Comparison of ENCODE assay signal across 14 mouse cellular contexts in the genomic region with DNA sequence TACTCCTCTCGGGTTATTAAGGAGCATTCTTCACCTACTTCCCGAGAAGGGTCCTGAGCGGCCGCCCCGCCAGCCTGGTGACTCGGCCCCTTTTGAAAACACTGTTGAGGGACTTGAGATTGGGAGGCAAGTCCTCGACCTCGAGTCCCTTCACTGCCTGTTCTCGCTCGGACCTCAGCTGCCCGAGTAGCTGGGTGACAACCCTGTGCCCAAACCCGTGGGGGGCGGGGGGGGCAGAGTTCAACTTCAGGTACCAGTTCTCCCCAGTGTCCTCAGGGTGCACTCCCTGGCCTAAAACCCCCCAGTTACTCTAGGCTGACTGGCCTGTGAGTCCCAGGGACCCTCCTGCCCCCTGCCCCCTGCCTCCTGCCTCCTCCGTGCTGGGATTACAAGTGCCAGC. TPM values are rescaled to one million over a fixed set of nuclear protein-coding genes. Genes with fewer than 3 reads are reported as not detected.
DNase-seq lines count a peak whose midpoint lies in the region; ATAC-seq and TF ChIP-seq lines count a peak whose summit lies in the region.
"Had no signal": no experiment of that assay in that cellular context is flagged by ENCODE, and none has a peak within 500 bp of the region (broad histone marks: within the 10 kb centered on the region; RNA-seq: fewer than 3 reads in every experiment).

No protein-coding gene starts in this region.

- H3K9ac ChIP-seq in forebrain, embryonic 11.5 days (ENCODE audit: low read length): no peak overlapping the region
- H3K9ac ChIP-seq in kidney, embryonic 14.5 days (ENCODE audit: low read depth, low read length): peak overlapping the region; percentile 5; the same call in 1 of the 2 replicates
- H3K9ac ChIP-seq in liver, embryonic 13.5 days: peak overlapping the region; percentile 61

- DNase-seq in forebrain, embryonic 10.5 days (ENCODE audit: extremely low spot score, low spot score): no peak
- DNase-seq in forebrain, embryonic 11.5 days (ENCODE audit: low spot score): no peak
- no peak for DNase-seq in kidney, adult 9 months
- no peak for DNase-seq in liver, embryonic 13.5 days
- no peak for DNase-seq in left cerebral cortex, postnatal 4 days
- DNase-seq in layer of hippocampus, adult 9-11 months: no peak
- DNase-seq: cerebellum, adult 2 months; kidney, adult 18-20 months; lung, postnatal 10 days; thymus, postnatal 14 days had no signal

- H3K36me3 ChIP-seq in forebrain, embryonic 10.5 days (replicated peaks): peaks cover 6% of the 10 kb centered on the region
- no peaks in the 10 kb centered on the region for H3K36me3 ChIP-seq in forebrain, embryonic 11.5 days (ENCODE audit: control insufficient read depth, insufficient read depth, low read length)
- peaks cover 5% of the 10 kb centered on the region; the same call in 1 of the 2 replicates for H3K36me3 ChIP-seq in kidney, embryonic 14.5 days (ENCODE audit: control insufficient read depth, insufficient read depth, low read length)
- peaks cover 18% of the 10 kb centered on the region for H3K36me3 ChIP-seq in E14TG2a.4 (ENCODE audit: insufficient read depth, low read length)
- 0 out of 2 replicates have a peak, but pooled peaks cover 3% of the 10 kb centered on the region for H3K36me3 ChIP-seq in liver, embryonic 13.5 days

- peaks cover 88% of the 10 kb centered on the region for H3K4me1 ChIP-seq in forebrain, embryonic 10.5 days
- peaks cover 21% of the 10 kb centered on the region for H3K4me1 ChIP-seq in forebrain, embryonic 11.5 days (replicated peaks; ENCODE audit: control insufficient read depth, insufficient read depth, low read length)
- peaks cover 49% of the 10 kb centered on the region for H3K4me1 ChIP-seq in kidney, embryonic 14.5 days (ENCODE audit: control insufficient read depth, insufficient read depth, low read length)
- H3K4me1 ChIP-seq in E14TG2a.4 (replicated peaks; ENCODE audit: low read depth, low read length): peaks cover 92% of the 10 kb centered on the region
- peaks cover 87% of the 10 kb centered on the region for H3K4me1 ChIP-seq in liver, embryonic 13.5 days (replicated peaks)

- H3K9me3 ChIP-seq in forebrain, embryonic 10.5 days: no peaks in the 10 kb centered on the region
- no peaks in the 10 kb centered on the region for H3K9me3 ChIP-seq in forebrain, embryonic 11.5 days (ENCODE audit: control insufficient read depth, low read length)
- H3K9me3 ChIP-seq in kidney, embryonic 14.5 days (ENCODE audit: control insufficient read depth, low read length): no peaks in the 10 kb centered on the region
- H3K9me3 ChIP-seq in E14TG2a.4 (ENCODE audit: low read length): no peaks in the 10 kb centered on the region
- no peaks in the 10 kb centered on the region for H3K9me3 ChIP-seq in liver, embryonic 13.5 days (replicated peaks)

- TF ChIP-seq CTCF in E14TG2a.4 (conservative IDR thresholded peaks at IDR 0.05; ENCODE audit: low read length): no peak

- no peak overlapping the region for H3K4me3 ChIP-seq in forebrain, embryonic 10.5 days
- no peak overlapping the region for H3K4me3 ChIP-seq in forebrain, embryonic 11.5 days (ENCODE audit: low read depth, low read length)
- no peak overlapping the region for H3K4me3 ChIP-seq in kidney, embryonic 14.5 days (ENCODE audit: low read length)
- peak overlapping the region; percentile 41; the same call in 1 of the 2 replicates for H3K4me3 ChIP-seq in E14TG2a.4 (replicated peaks; ENCODE audit: low read length)
- no peak overlapping the region for H3K4me3 ChIP-seq in liver, embryonic 13.5 days (replicated peaks)
- H3K4me3 ChIP-seq: layer of hippocampus, adult 2 months had no signal

- ATAC-seq in forebrain, embryonic 11.5 days (replicated peaks; ENCODE audit: low FRiP score): no peak
- ATAC-seq in kidney, embryonic 14.5 days (ENCODE audit: low FRiP score, low TSS enrichment): no peak
- ATAC-seq in liver, embryonic 13.5 days (ENCODE audit: low read depth): no peak

- WGBS in forebrain, embryonic 10.5 days: 80% methylated on average over 14 of the region's 14 CpGs
- 74% methylated on average over 14 of the region's 14 CpGs for WGBS in forebrain, embryonic 11.5 days
- 58% methylated on average over 14 of the region's 14 CpGs for WGBS in kidney, embryonic 14.5 days
- WGBS in liver, embryonic 13.5 days (ENCODE audit: insufficient replicate concordance): 71% methylated on average over 14 of the region's 14 CpGs

- H3K27me3 ChIP-seq in forebrain, embryonic 10.5 days (ENCODE audit: poor library complexity, severe bottlenecking): peaks cover 9% of the 10 kb centered on the region; the same call in 1 of the 2 replicates
- no peaks in the 10 kb centered on the region for H3K27me3 ChIP-seq in forebrain, embryonic 11.5 days (ENCODE audit: control insufficient read depth, insufficient read depth, low read length)
- H3K27me3 ChIP-seq in kidney, embryonic 14.5 days (ENCODE audit: control insufficient read depth, insufficient read depth, low read length): no peaks in the 10 kb centered on the region
- H3K27me3 ChIP-seq in E14TG2a.4 (ENCODE audit: insufficient read depth, low read length): no peaks in the 10 kb centered on the region
- no peaks in the 10 kb centered on the region for H3K27me3 ChIP-seq in liver, embryonic 13.5 days
- H3K27me3 ChIP-seq: CH12.LX had no signal

- intact Hi-C loops in left cerebral cortex, postnatal 4 days (cut with DNase I): loop anchor here (10.0 kb wide), 3 partner anchors 79 to 1599 kb away; a partner anchor contains a TSS

- H3K27ac ChIP-seq in forebrain, embryonic 10.5 days: peak overlapping the region; percentile 42; the same call in 1 of the 2 replicates
- no peak overlapping the region for H3K27ac ChIP-seq in forebrain, embryonic 11.5 days (ENCODE audit: low read depth, low read length)
- no peak overlapping the region for H3K27ac ChIP-seq in kidney, embryonic 14.5 days (ENCODE audit: low read depth, low read length)
- peak overlapping the region; percentile 78 for H3K27ac ChIP-seq in liver, embryonic 13.5 days
- H3K27ac ChIP-seq: layer of hippocampus, adult 2 months had no signal

- H3K4me2 ChIP-seq in forebrain, embryonic 11.5 days (ENCODE audit: low read depth, low read length, severe bottlenecking): no peak overlapping the region
- H3K4me2 ChIP-seq in kidney, embryonic 14.5 days (replicated peaks; ENCODE audit: low read depth, low read length): no peak overlapping the region
- no peak overlapping the region for H3K4me2 ChIP-seq in liver, embryonic 13.5 days

RNA-seq across cellular contexts. Expression of a gene that starts 19.8 kb away (rescaled TPM):
- 10.6 and 12.5 TPM in 2 replicates for polyA plus RNA-seq in forebrain, embryonic 10.5 days (2016; fragmentation: Nextera tagmentation; extraction: Ambion mirVana)
- 12.8 and 13.1 TPM in 2 replicates for polyA plus RNA-seq in forebrain, embryonic 11.5 days (2014; fragmentation: Nextera tagmentation; extraction: Ambion mirVana)
- 7.2 and 10.1 TPM in 2 replicates for polyA plus RNA-seq in kidney, embryonic 14.5 days (2014; fragmentation: Nextera tagmentation; extraction: Ambion mirVana)
- 4.5 and 5.0 TPM in 2 replicates for polyA plus RNA-seq in liver, embryonic 13.5 days (2015; fragmentation: Nextera tagmentation; extraction: Ambion mirVana)
- total RNA-seq in left cerebral cortex, postnatal 4 days (2021): 10 to 100 TPM; 21.9 to 23.2 TPM

RNA-seq across cellular contexts. Expression of a gene that starts 42.7 kb away (rescaled TPM):
- 4.3 and 5.2 TPM in 2 replicates for polyA plus RNA-seq in forebrain, embryonic 10.5 days (2016; fragmentation: Nextera tagmentation; extraction: Ambion mirVana)
- polyA plus RNA-seq in forebrain, embryonic 11.5 days (2014; fragmentation: Nextera tagmentation; extraction: Ambion mirVana): 5.0 and 6.1 TPM in 2 replicates
- 4.4 and 6.5 TPM in 2 replicates for polyA plus RNA-seq in kidney, embryonic 14.5 days (2014; fragmentation: Nextera tagmentation; extraction: Ambion mirVana)
- 1.7 and 1.8 TPM in 2 replicates for polyA plus RNA-seq in liver, embryonic 13.5 days (2015; fragmentation: Nextera tagmentation; extraction: Ambion mirVana)
- 10 to 100 TPM; 34.5 to 35.6 TPM for total RNA-seq in left cerebral cortex, postnatal 4 days (2021)

Comparison
In these comparisons a context has a peak if more than half of its experiments do, and no peak if none do; other contexts are left out.
1. H3K27ac ChIP-seq: peak in forebrain, embryonic 10.5 days (single experiment) and liver, embryonic 13.5 days (single experiment); none in forebrain, embryonic 11.5 days (single experiment) and kidney, embryonic 14.5 days (single experiment).